Mouse (Mus musculus): ENCODE measurements at regions not wholly inside any gene's neighbourhood (a gene's known extent, or its start where the extent isn't known, plus 50 kb on each side); places are given as distances from the start of the nearest gene placed in this dataset.

- TF ChIP-seq JUND (IDR thresholded peaks at IDR 0.05; ENCODE audit: low read depth, low read length): no peak
Measured at GRCm38 (mm10) chr13:38760261-38760660, 101.4 kb upstream of the Eef1e1 start (continued).

- Histone ChIP-seq H3K9ac (ENCODE audit: control insufficient read depth, low read depth, low read length, poor library complexity, severe bottlenecking) (no peak overlapping the region), H3K36me3 (ENCODE audit: control insufficient read depth in 1 of 2, insufficient read depth in 2 of 2, low read length in 2 of 2) (no peaks in the 10 kb centered on the region), H3K79me2 (ENCODE audit: control insufficient read depth, insufficient read depth, low read length, poor library complexity) (no peaks in the 10 kb centered on the region), H3K4me1 (ENCODE audit: control insufficient read depth in 1 of 2, insufficient read depth in 2 of 2, low read length in 2 of 2) (no peaks in the 10 kb centered on the region), H3K27me3 (ENCODE audit: control insufficient read depth in 1 of 2, insufficient read depth in 2 of 2, low read length in 2 of 2) (no peaks in the 10 kb centered on the region; a peak in 1 of 4 replicates), H3K4me3 (ENCODE audit: control insufficient read depth in 1 of 2, insufficient read depth in 1 of 2, low read depth in 2 of 2, low read length in 2 of 2) (no peak overlapping the region), H3K9me3 (replicated peaks; ENCODE audit: insufficient read depth, low read length) (no peaks in the 10 kb centered on the region), H3K27ac (ENCODE audit: control insufficient read depth, low read depth, low read length) (no peak overlapping the region)
- TF ChIP-seq ZKSCAN1 (IDR thresholded peaks at IDR 0.05; ENCODE audit: low read depth, low read length): no peak
- TF ChIP-seq TBP (IDR thresholded peaks at IDR 0.05; ENCODE audit: low read depth, low read length): no peak
- TF ChIP-seq POLR2AphosphoS2 (IDR thresholded peaks at IDR 0.05; ENCODE audit: low read length): no peak
- no peak for TF ChIP-seq HCFC1 (IDR thresholded peaks at IDR 0.05; ENCODE audit: low read depth, low read length)
- no peak for TF ChIP-seq NELFE (IDR thresholded peaks at IDR 0.05; ENCODE audit: low read depth, low read length)
- no peak for TF ChIP-seq MEF2A (IDR thresholded peaks at IDR 0.05; ENCODE audit: extremely low read depth, insufficient replicate concordance, low read depth, low read length, poor library complexity, severe bottlenecking)
- TF ChIP-seq GABPA (IDR thresholded peaks at IDR 0.05; ENCODE audit: low read depth, low read length): no peak
- no peak for TF ChIP-seq MAX (IDR thresholded peaks at IDR 0.05; ENCODE audit: low read length)
- no peak for TF ChIP-seq ELF1 (IDR thresholded peaks at IDR 0.05; ENCODE audit: low read depth, low read length)
- no peak for TF ChIP-seq USF2 (IDR thresholded peaks at IDR 0.05; ENCODE audit: borderline replicate concordance in 1 of 2, insufficient read depth in 1 of 2, low read depth in 1 of 2, low read length in 2 of 2)
- no peak for TF ChIP-seq KAT2A (conservative IDR thresholded peaks at IDR 0.05; ENCODE audit: low read depth, low read length)
- TF ChIP-seq ETS1 (IDR thresholded peaks at IDR 0.05; ENCODE audit: low read depth, low read length): no peak
- TF ChIP-seq TCF12 (IDR thresholded peaks at IDR 0.05; ENCODE audit: low read depth, low read length): no peak
- no peak for TF ChIP-seq RCOR1 (IDR thresholded peaks at IDR 0.05; ENCODE audit: low read depth, low read length)
- TF ChIP-seq MAFK (IDR thresholded peaks at IDR 0.05; ENCODE audit: borderline replicate concordance, low read depth, low read length): no peak
- TF ChIP-seq CTCF (IDR thresholded peaks at IDR 0.05 in 2 of 3, conservative IDR thresholded peaks at IDR 0.05 in 1 of 3; ENCODE audit: control insufficient read depth in 1 of 3, insufficient read depth in 1 of 3, low read depth in 2 of 3, low read length in 3 of 3, poor library complexity in 1 of 3, severe bottlenecking in 1 of 3): no peak
- DNase-seq (ENCODE audit: low read depth, low spot score): no peak
Measured at GRCm38 (mm10) chr13:38756629-38757227, 97.9 kb upstream of the Eef1e1 start.

- TF ChIP-seq MEF2A (IDR thresholded peaks at IDR 0.05; ENCODE audit: extremely low read depth, insufficient replicate concordance, low read depth, low read length, poor library complexity, severe bottlenecking) (no peak), NRF1 (IDR thresholded peaks at IDR 0.05; ENCODE audit: insufficient read depth, low read depth, low read length, poor library complexity, severe bottlenecking) (no peak), TAL1 (IDR thresholded peaks at IDR 0.05; ENCODE audit: low read length) (no peak), USF2 (IDR thresholded peaks at IDR 0.05; ENCODE audit: borderline replicate concordance in 1 of 2, insufficient read depth in 1 of 2, low read depth in 1 of 2, low read length in 2 of 2) (no peak), ETS1 (IDR thresholded peaks at IDR 0.05; ENCODE audit: low read depth, low read length) (no peak), KAT2A (conservative IDR thresholded peaks at IDR 0.05; ENCODE audit: low read depth, low read length) (no peak), RCOR1 (IDR thresholded peaks at IDR 0.05; ENCODE audit: low read depth, low read length) (no peak), BHLHE40 (IDR thresholded peaks at IDR 0.05; ENCODE audit: borderline replicate concordance, low read depth, low read length) (no peak), UBTF (IDR thresholded peaks at IDR 0.05; ENCODE audit: borderline replicate concordance, insufficient read depth, low read depth, low read length) (no peak)
- Histone ChIP-seq H3K79me2 (ENCODE audit: control insufficient read depth, insufficient read depth, low read length, poor library complexity) (no peaks in the 10 kb centered on the region), H3K27ac (ENCODE audit: control insufficient read depth, low read depth, low read length) (no peak overlapping the region), H3K4me1 (ENCODE audit: control insufficient read depth in 1 of 2, insufficient read depth in 2 of 2, low read length in 2 of 2) (no peaks in the 10 kb centered on the region), H3K4me3 (ENCODE audit: control insufficient read depth in 1 of 2, insufficient read depth in 1 of 2, low read depth in 2 of 2, low read length in 2 of 2) (no peak overlapping the region), H3K9me3 (replicated peaks; ENCODE audit: insufficient read depth, low read length) (no peaks in the 10 kb centered on the region), H3K36me3 (ENCODE audit: control insufficient read depth in 1 of 2, insufficient read depth in 2 of 2, low read length in 2 of 2) (no peaks in the 10 kb centered on the region), H3K27me3 (ENCODE audit: control insufficient read depth in 1 of 2, insufficient read depth in 2 of 2, low read length in 2 of 2) (no peaks in the 10 kb centered on the region; a peak in 1 of 4 replicates), H3K9ac (ENCODE audit: control insufficient read depth, low read depth, low read length, poor library complexity, severe bottlenecking) (no peak overlapping the region)
- DNase-seq (ENCODE audit: low read depth, low spot score): no peak
Measured at GRCm38 (mm10) chr13:38753722-38754121, 94.9 kb upstream of the Eef1e1 start.
